Mouse (Mus musculus) gastrocnemius, adult 2 months (tissue): ENCODE results near the gene 4930539E08Rik. TPM values are rescaled to one million over a fixed set of nuclear protein-coding genes. Genes with fewer than 3 reads are reported as not detected.

Experiments
- DNase-seq: peaks from one replicate; pipeline ENCODE4 v3.0.0; 2022
- H3K27ac ChIP-seq: fragments of 200-600 bp; 2 replicates; pipeline ENCODE4 v1.8.1; 2022; ENCODE audit warnings: mild to moderate bottlenecking
- H3K4me3 ChIP-seq: fragments of 200-600 bp; 2 replicates; pipeline ENCODE4 v1.8.1; 2022; ENCODE audit warnings: mild to moderate bottlenecking, moderate library complexity
- CTCF ChIP-seq: fragments of 200-600 bp; IDR thresholded peaks from 2 replicates; pipeline ENCODE4 v1.8.1; 2022; ENCODE audit warnings: antibody characterized with exemption, mild to moderate bottlenecking, moderate library complexity
- intact Hi-C: fragments of 180-260 bp; cut with DNase I; formaldehyde crosslinking; loops from one replicate; pipeline ENCODE4 v1.15.1; 2025
- total RNA-seq, 2 experiments: library from RNA; stranded (reverse); gene quantifications; 2 replicates each; pipeline ENCODE4 v1.2.3; 2021

Gene 4930539E08Rik
- total RNA-seq, 2 experiments from 2014 or later: 0.10 TPM; not detected in 1

- Histone ChIP-seq H3K27ac (no peak overlapping the region), H3K4me3 (no peak overlapping the region)
- no peak for DNase-seq
- intact Hi-C loops: no loop called here
- TF ChIP-seq CTCF: no peak
These were observed 38.8 kb downstream of the 4930539E08Rik start for GRCm38 (mm10) chr17:28876331-28876730.

- intact Hi-C loops: no loop called here
- no peak for TF ChIP-seq CTCF
- peak; percentile 69 for DNase-seq
- H3K4me3 ChIP-seq: peak overlapping the region; percentile 25
- peak overlapping the region; percentile 78 for H3K27ac ChIP-seq
These were observed 39.8 kb downstream of the 4930539E08Rik start for GRCm38 (mm10) chr17:28875316-28875715.

- Histone ChIP-seq H3K27ac (peak overlapping the region; percentile 78), H3K4me3 (peak overlapping the region; percentile 25)
- no peak for TF ChIP-seq CTCF
- intact Hi-C loops: no loop called here
- DNase-seq: peak; percentile 78
These were observed 40.3 kb downstream of the 4930539E08Rik start for GRCm38 (mm10) chr17:28874825-28875224.

GRCm38 (mm10) chr17:28874216-28874615 lies 40.9 kb downstream of the 4930539E08Rik start:
- no peak overlapping the region for H3K27ac ChIP-seq
- intact Hi-C loops: no loop called here
- no peak for TF ChIP-seq CTCF
- H3K4me3 ChIP-seq: no peak overlapping the region
- no peak for DNase-seq

GRCm38 (mm10) chr17:28872322-28872721 lies 42.8 kb downstream of the 4930539E08Rik start:
- TF ChIP-seq CTCF: no peak
- no peak for DNase-seq
- intact Hi-C loops: no loop called here
- Histone ChIP-seq H3K4me3 (no peak overlapping the region), H3K27ac (no peak overlapping the region)

- TF ChIP-seq CTCF: no peak
- intact Hi-C loops: no loop called here
- H3K27ac ChIP-seq: no peak overlapping the region
- no peak overlapping the region for H3K4me3 ChIP-seq
- DNase-seq: no peak
These were observed 43.3 kb downstream of the 4930539E08Rik start for GRCm38 (mm10) chr17:28871831-28872230.

GRCm38 (mm10) chr17:28870435-28870834 lies 44.7 kb downstream of the 4930539E08Rik start:
- no peak for DNase-seq
- Histone ChIP-seq H3K27ac (no peak overlapping the region), H3K4me3 (no peak overlapping the region)
- peak; percentile 4; the same call in 1 of the 2 replicates for TF ChIP-seq CTCF
- intact Hi-C loops: no loop called here

GRCm38 (mm10) chr17:28869412-28870110 lies 45.6 kb downstream of the 4930539E08Rik start:
- H3K27ac ChIP-seq: no peak overlapping the region
- TF ChIP-seq CTCF: no peak
- H3K4me3 ChIP-seq: no peak overlapping the region
- DNase-seq: no peak
- intact Hi-C loops: no loop called here

GRCm38 (mm10) chr17:28867381-28867780 lies 47.7 kb downstream of the 4930539E08Rik start:
- no peak for DNase-seq
- TF ChIP-seq CTCF: no peak
- H3K4me3 ChIP-seq: no peak overlapping the region
- H3K27ac ChIP-seq: no peak overlapping the region
- intact Hi-C loops: no loop called here

GRCm38 (mm10) chr17:28866921-28867320 lies 48.2 kb downstream of the 4930539E08Rik start:
- Histone ChIP-seq H3K27ac (no peak overlapping the region), H3K4me3 (no peak overlapping the region)
- intact Hi-C loops: no loop called here
- TF ChIP-seq CTCF: no peak
- DNase-seq: no peak

- no peak for DNase-seq
- Histone ChIP-seq H3K4me3 (no peak overlapping the region), H3K27ac (no peak overlapping the region)
- intact Hi-C loops: no loop called here
- no peak for TF ChIP-seq CTCF
These were observed 50.7 kb downstream of the 4930539E08Rik start for GRCm38 (mm10) chr17:28864464-28864863.

- no peak overlapping the region for H3K27ac ChIP-seq
- intact Hi-C loops: no loop called here
- no peak for TF ChIP-seq CTCF
- DNase-seq: no peak
- no peak overlapping the region for H3K4me3 ChIP-seq
These were observed 51.2 kb downstream of the 4930539E08Rik start for GRCm38 (mm10) chr17:28863926-28864325.

GRCm38 (mm10) chr17:28858205-28858604 lies 56.9 kb downstream of the 4930539E08Rik start, which contains the start of gene Pnpla1:
Pnpla1 (plus strand) TSS chr17:28858411.
- TF ChIP-seq CTCF: no peak
- no peak within 1 kb of the TSS for H3K4me3 ChIP-seq
- no peak within 1 kb of the TSS for H3K27ac ChIP-seq
- DNase-seq: no peak
- intact Hi-C loops: no loop called here

GRCm38 (mm10) chr17:28856030-28856429 lies 59.1 kb downstream of the 4930539E08Rik start:
- Histone ChIP-seq H3K27ac (no peak overlapping the region), H3K4me3 (no peak overlapping the region)
- no peak for TF ChIP-seq CTCF
- intact Hi-C loops: no loop called here
- no peak for DNase-seq
